Mouse (Mus musculus) liver, embryonic 14.5 days (tissue): ENCODE measurements at regions not wholly inside any gene's neighbourhood (a gene's known extent, or its start where the extent isn't known, plus 50 kb on each side); places are given as distances from the start of the nearest gene placed in this dataset.

ENCODE experiments used
- ATAC-seq: fragments of 200-750 bp; cut with Nextera tagmentation; 2 replicates; pipeline ENCODE4 v1.8.0; 2017; ENCODE audit warnings: moderate number of reproducible peaks, mild to moderate bottlenecking, moderate library complexity; ENCODE audit not compliant: insufficient read depth
- DNase-seq, 3 experiments: peaks; one replicate each; pipeline ENCODE4 v3.0.0-alpha.2; 2012 to 2013; ENCODE audit warnings: low read depth in 3 of 3, low spot score in 3 of 3
- H3K27ac ChIP-seq: fragments of 300-500 bp; sonication (generic); 2 replicates; pipeline ENCODE4 v1.5.1; 2014; ENCODE audit warnings: moderate library complexity, mild to moderate bottlenecking, control low read depth, inconsistent platforms
- H3K27me3 ChIP-seq: fragments of 300-500 bp; sonication (generic); 2 replicates; pipeline ENCODE4 v1.6.1; 2014; ENCODE audit warnings: mild to moderate bottlenecking, low read length, moderate library complexity; ENCODE audit not compliant: control insufficient read depth, insufficient read depth
- H3K36me3 ChIP-seq: fragments of 300-500 bp; sonication (generic); replicated peaks from 2 replicates; pipeline ENCODE4 v1.6.1; 2014; ENCODE audit warnings: low read depth; ENCODE audit not compliant: control insufficient read depth, insufficient read depth
- H3K4me1 ChIP-seq, 2 experiments: fragments of 200-500 bp in 1 of 2; fragments of 300-500 bp in 1 of 2; sonication (generic) in 1 of 2; replicated peaks; 2 replicates each; pipeline ENCODE4 v1.6.1; 2012 to 2014; ENCODE audit warnings: antibody characterized with exemption in 1 of 2, inconsistent platforms in 1 of 2, low read length in 1 of 2; ENCODE audit not compliant: control insufficient read depth in 2 of 2, insufficient read depth in 2 of 2
- H3K4me2 ChIP-seq: fragments of 300-500 bp; sonication (generic); 2 replicates; pipeline ENCODE4 v1.6.1; 2014; ENCODE audit warnings: low read depth, mild to moderate bottlenecking, control low read depth, moderate library complexity
- H3K4me3 ChIP-seq, 2 experiments: fragments of 200-500 bp in 1 of 2; fragments of 300-500 bp in 1 of 2; sonication (generic) in 1 of 2; 2 replicates each; pipeline ENCODE4 v1.5.1; 2012 to 2014; ENCODE audit warnings: low read depth in 2 of 2, low read length in 2 of 2, mild to moderate bottlenecking in 2 of 2, control low read depth in 1 of 2, inconsistent platforms in 1 of 2, moderate library complexity in 1 of 2; ENCODE audit not compliant: insufficient read depth in 1 of 2
- H3K9ac ChIP-seq: fragments of 300-500 bp; sonication (generic); replicated peaks from 2 replicates; pipeline ENCODE4 v1.6.1; 2014; ENCODE audit warnings: mild to moderate bottlenecking, control low read depth, moderate library complexity
- H3K9me3 ChIP-seq: fragments of 300-500 bp; sonication (generic); 2 replicates; pipeline ENCODE4 v1.6.1; 2016; ENCODE audit warnings: low read length, mixed read lengths; ENCODE audit not compliant: control insufficient read depth
- CTCF ChIP-seq: IDR thresholded peaks from 2 replicates; pipeline ENCODE4 v1.5.1; 2016; ENCODE audit warnings: antibody characterized with exemption, low read depth, control low read depth
- EP300 ChIP-seq: IDR thresholded peaks from 2 replicates; pipeline ENCODE4 v1.6.1; 2016; ENCODE audit warnings: antibody characterized with exemption, low read depth
- WGBS: fragments of 180-500 bp; shearing (Covaris S2); extraction: QIAGEN DNeasy Blood & Tissue Kit; methylation state at CpG from one replicate; pipeline ENCODE4 v1.1.7; 2014; ENCODE audit not compliant: insufficient replicate concordance; 5-methylcytosine and 5-hydroxymethylcytosine counted together

- Histone ChIP-seq H3K9me3 (no peaks in the 10 kb centered on the region), H3K36me3 (no peaks in the 10 kb centered on the region), H3K27me3 (no peaks in the 10 kb centered on the region), H3K4me2 (no peak overlapping the region), H3K9ac (no peak overlapping the region), H3K4me3 (no peak overlapping the region), H3K4me1 (no peaks in the 10 kb centered on the region), H3K27ac (no peak overlapping the region)
- ATAC-seq (no peak), DNase-seq (no peak)
- WGBS: 51% methylated on average over 3 of the region's 3 CpGs
- TF ChIP-seq EP300 (no peak), CTCF (no peak)
Observed at GRCm38 (mm10) chr8:31755737-31756136, 1672.8 kb upstream of the 5930422O12Rik start.

DNA sequence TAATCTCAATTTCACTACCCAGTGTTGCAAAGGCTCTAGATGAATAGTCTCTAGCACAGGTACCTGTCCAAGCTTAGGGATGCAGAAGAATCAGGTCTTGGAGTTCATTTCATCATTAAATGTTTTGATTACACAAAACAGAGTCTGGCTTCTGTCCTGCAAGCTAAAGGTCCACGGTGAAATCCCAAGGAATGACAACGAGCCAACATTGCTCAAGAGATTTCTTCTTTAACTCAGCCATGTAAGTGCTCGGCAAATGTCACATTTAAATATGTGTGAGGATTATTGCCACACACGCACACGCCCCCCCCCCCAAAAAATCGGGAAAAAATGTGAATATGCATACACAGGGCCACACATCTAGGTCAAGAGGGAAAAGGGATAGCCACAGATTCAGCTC, 1666.4 kb upstream of the 5930422O12Rik start:
- H3K27ac ChIP-seq: no peak overlapping the region
- no peak overlapping the region for H3K4me2 ChIP-seq
- TF ChIP-seq CTCF (no peak), EP300 (no peak)
- no peak for DNase-seq
- WGBS: 60% methylated on average over 6 of the region's 6 CpGs
- no peak overlapping the region for H3K4me3 ChIP-seq
- no peaks in the 10 kb centered on the region for H3K27me3 ChIP-seq
- H3K9me3 ChIP-seq: no peaks in the 10 kb centered on the region
- H3K9ac ChIP-seq: no peak overlapping the region
- no peaks in the 10 kb centered on the region for H3K36me3 ChIP-seq
- ATAC-seq: no peak
- no peaks in the 10 kb centered on the region for H3K4me1 ChIP-seq
